Mouse (Mus musculus) ES-E14 (cell line): ENCODE measurements around the gene Abcg1.

Experiments
- CHD2 ChIP-seq: IDR thresholded peaks from 2 replicates; pipeline ENCODE4 v1.6.1; 2014; ENCODE audit warnings: mild to moderate bottlenecking, low read depth, low read length, inconsistent platforms
- MAFK ChIP-seq: IDR thresholded peaks from 2 replicates; pipeline ENCODE4 v1.6.1; 2014; ENCODE audit warnings: mild to moderate bottlenecking, low read depth, low read length, inconsistent platforms; ENCODE audit not compliant: insufficient read depth
- ZC3H11A ChIP-seq: IDR thresholded peaks from 2 replicates; pipeline ENCODE4 v1.6.1; 2012; ENCODE audit warnings: low read depth, mild to moderate bottlenecking, inconsistent platforms, low read length, borderline replicate concordance
- ZNF384 ChIP-seq: IDR thresholded peaks from 2 replicates; pipeline ENCODE4 v1.6.1; 2012; ENCODE audit warnings: low read depth, low read length, inconsistent platforms

- TF ChIP-seq ZC3H11A = no peak
- TF ChIP-seq ZNF384 = no peak
- TF ChIP-seq CHD2 = no peak
- TF ChIP-seq MAFK = no peak
These were observed 9.6 kb downstream of the Abcg1 start for GRCm38 (mm10) chr17:31067051-31067450.
